Mouse (Mus musculus) heart, postnatal 0 days (tissue): ENCODE measurements around the gene Gipc2.

Source experiments
- CTCF ChIP-seq: IDR thresholded peaks from 2 replicates; pipeline ENCODE4 v1.5.1; 2016; ENCODE audit warnings: antibody characterized with exemption, control low read depth, low read depth
- EP300 ChIP-seq: IDR thresholded peaks from 2 replicates; pipeline ENCODE4 v1.6.1; 2016; ENCODE audit warnings: antibody characterized with exemption, low read depth

GRCm38 (mm10) chr3:152155296-152155948 lies 10.6 kb downstream of the Gipc2 start:
- no peak for TF ChIP-seq CTCF
- no peak for TF ChIP-seq EP300
